Mouse (Mus musculus): ENCODE data around the gene Irf8. TPM values are rescaled to one million over a fixed set of nuclear protein-coding genes. Genes with fewer than 3 reads are reported as not detected.

Gene Irf8
- polyA plus RNA-seq (2012; rRNA removed) = 12.4 and 18.2 TPM in 2 replicates

DNA sequence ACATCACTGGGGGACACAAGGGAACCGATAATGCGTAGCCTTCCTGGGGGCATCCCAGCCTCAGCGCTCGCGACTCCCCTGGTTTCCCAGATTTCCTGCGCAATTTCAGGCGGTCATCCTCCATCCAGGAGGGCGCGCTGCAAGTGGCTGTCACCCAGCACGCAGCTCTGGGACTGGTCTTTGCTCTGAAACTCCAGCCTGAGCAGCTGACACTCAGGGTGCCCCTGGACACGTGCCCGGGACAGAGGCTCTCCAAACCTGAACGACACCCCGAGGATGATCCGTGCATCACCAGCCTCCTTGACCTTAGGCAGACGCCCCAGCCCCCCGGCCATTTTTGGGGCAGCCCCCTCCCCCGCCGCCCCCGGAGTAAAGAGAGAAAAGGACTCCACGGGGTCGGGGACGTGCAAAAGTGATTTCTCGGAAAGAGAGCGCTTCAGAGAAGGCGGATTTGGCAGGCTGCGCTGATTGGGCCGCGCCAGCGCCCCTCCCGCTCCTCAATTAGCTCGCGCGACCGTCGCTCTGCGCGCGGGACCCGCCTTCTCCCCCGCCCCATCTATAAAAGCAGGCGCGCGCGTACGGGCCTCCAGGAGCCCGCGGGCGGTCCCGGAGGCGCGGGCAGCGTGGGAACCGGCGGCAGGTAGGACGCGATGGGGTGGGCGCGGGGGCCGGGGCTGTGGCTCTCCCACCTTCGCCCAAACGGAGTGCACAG lies at the start of gene Irf8:
TSS of gene Irf8 (plus strand) at position 589 of the 712 bp plus-strand sequence.
- peak; percentile 81 for DNase-seq (ENCODE audit: low spot score)

DNA sequence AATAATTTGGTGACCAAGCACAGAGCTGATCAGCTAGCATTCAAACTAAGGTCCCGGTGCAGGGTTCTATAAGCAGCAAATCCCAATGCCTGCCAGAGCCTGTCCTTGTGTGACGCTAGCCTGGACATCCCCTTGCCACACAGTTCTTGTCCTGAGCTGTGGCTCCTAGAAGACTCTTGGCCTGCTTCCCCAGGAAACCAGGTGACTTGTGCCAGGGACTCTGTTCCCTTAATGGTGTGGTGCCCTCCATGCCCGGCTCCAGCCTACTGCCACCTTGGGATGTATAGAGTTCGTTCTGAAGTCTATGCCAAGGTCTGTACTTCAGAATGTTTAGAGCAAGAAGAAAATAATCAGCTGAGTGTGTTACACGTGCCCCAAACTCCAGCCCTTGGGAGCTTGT lies 49.6 kb upstream of the Irf8 start:
- no peak for DNase-seq (ENCODE audit: low spot score)

DNA sequence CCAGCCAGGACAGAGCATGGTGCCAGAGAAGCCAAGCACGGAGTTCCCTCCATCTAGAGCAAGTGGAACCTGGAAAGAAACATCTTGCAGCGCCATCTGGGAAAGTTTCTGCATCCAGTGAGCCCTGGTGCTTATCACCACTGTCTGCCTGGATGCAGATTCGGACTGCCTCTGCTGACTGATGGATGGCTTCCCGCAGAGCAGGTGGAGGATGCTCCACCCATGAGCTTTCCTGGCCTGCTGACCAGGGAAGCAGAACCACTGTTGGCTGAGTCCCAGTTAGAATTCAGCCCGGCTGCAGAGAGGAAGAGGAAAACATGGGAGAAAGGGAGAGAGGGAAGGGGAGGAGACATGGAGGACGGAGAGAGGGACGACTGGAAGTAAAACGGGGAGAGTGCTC lies 48.4 kb upstream of the Irf8 start:
- no peak for DNase-seq (ENCODE audit: low spot score)

DNA sequence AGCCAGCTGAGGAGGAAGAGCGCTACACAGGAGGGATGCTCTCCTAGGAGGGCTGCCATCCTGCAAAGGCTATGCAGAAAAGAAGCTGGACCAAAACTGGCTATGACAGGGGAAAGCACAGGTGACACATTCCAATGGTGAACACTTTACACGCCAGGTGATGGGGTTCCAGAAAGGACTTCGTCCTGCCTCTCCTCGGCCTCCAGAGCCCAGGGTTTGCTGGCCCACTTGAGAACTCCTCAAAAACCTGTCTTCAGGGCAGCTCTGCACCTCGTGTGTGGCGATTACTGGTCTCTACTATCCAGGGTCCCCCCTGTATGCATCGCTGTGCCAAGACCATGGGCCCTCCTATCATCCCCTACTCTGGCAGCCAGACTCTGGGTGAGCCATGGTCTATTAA lies 47.6 kb upstream of the Irf8 start:
- no peak for DNase-seq (ENCODE audit: low spot score)

DNA sequence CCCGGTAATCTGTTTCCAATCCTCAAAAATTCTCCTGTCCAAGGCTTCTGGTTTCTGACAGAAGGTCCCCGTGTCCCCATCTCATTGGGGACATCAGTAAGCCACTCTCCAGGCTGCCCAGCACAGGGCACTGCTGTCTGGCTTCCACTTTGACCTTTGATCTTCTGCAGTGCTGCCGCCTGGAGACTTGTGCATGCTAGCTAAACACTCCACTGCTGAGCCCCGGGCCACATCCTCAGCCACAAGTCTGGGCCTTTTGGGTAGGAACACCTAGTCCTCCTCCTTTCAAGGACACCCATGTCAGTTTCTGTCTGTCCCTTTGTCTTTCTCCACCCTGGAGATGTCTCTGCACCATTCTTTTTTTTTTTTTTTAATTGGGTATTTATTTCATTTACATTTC lies 43.2 kb upstream of the Irf8 start:
- no peak for DNase-seq (ENCODE audit: low spot score)

DNA sequence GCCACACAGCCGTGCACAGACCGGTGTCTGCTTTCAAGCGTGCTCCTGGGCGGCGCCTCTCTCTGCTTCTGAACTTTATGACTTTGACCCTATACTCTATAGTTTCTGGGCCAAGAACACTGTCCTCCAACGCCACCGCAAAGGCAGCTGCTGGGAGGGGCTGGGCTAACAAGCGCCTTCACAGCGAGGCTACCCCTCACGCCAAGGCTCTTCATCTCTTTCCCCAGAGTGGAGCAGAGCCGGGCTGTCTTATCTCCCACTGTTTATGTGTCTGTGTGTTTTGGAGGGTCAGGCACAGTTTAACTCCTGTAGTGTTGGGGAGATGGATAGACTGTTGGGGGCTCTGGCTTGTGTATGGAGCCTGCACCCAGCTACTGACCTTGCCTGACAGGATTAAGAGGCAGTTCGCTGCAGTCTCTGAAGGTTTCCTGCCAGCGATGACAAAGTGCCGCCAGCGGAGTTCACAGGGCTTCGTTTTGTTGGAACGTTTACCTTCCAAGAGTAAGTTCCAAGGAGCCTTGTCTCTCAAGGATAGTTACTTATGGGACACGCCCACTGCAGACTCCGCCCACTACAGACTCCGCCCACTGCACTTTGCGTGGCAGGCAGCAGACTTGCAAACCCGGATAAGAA lies 42.2 kb upstream of the Irf8 start:
- no peak for DNase-seq (ENCODE audit: low spot score)

DNA sequence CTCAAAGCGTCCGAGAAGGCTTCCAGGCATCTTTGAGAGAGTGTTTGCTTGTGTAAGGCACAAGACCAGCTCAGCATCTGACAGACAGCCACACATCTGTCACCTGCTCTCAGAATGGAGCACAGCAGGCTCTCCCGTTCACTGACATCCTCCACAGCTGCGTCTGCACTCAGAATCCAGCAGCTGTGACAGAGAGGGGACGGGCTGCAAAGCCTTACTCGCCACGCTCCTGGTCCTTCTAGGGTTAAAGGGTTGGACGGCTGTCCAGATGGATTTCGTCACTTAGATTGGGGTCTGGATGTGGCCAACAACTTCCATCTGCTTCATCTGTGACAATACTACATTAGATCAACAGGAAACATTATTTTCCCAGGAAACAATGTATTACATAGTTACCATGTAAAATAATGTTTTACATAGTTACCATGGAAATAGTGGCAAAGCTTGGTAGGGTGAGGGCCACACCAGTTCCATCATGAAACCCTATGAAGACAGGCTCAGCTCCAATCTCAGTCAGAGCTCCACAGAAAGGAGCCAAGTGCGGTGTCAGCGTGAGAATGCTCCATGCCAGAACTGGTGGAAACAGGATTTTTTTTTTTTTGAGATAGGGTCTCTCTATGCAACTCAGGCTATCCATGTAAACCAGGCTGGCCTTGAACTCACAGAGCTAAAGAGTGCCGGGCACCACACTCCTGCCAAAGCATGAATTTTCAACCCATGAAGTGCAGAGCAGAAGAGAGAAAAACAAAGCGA lies 39.6 kb upstream of the Irf8 start:
- DNase-seq (ENCODE audit: low spot score) = no peak

DNA sequence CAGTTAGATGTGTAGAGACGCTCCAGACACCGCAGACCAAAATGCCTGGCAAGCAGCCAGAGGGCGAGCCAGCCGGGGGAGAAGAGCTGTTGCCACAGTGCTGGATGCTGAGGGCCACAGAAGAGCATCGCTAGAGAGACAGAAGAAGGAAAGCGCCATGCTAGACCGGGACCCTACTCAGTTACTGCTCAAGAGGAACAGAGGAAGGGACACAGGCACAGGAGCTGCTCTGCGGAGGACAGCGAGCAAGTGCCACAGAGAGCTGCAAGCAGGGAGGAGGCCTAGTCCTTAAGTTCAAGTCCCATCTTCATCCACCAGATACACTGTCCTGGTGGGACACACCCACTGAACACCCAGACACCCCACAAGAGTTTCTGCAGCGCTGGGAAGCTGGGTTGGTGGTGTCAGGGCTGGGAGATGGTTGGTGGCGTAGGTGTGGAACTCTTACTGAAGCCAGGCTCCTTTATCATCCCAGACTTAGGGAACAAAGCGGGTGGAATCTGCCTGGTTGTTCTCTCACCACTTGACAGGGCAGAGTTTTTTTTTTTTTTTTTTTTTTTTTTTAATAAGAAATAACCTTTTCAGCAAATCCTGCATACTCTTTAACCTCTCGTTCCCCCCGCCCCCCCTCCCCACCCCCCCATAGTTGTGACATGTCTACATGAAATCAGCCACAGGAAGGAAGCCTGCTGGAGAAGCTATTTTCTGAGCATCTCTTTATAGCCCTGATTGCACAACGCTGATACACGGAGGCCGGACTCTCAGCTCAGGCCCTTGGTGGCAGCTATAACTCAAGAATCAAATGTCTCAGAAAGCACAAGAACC lies 38.8 kb upstream of the Irf8 start:
- DNase-seq (ENCODE audit: low spot score) = no peak

DNA sequence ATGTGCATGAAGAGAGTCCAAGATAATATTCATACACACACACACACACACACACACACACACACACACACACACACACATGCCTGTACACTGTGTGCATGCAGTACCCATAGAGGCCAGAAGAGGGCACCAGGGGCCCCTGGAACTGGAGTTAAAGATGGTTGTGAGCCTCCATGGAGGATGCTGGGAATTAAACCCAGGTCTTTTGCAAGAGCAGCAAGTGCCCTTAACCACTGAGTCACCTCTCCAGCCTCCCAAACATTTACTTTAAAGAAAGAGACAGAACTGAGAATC lies 38.2 kb upstream of the Irf8 start:
- DNase-seq (ENCODE audit: low spot score) = no peak

DNA sequence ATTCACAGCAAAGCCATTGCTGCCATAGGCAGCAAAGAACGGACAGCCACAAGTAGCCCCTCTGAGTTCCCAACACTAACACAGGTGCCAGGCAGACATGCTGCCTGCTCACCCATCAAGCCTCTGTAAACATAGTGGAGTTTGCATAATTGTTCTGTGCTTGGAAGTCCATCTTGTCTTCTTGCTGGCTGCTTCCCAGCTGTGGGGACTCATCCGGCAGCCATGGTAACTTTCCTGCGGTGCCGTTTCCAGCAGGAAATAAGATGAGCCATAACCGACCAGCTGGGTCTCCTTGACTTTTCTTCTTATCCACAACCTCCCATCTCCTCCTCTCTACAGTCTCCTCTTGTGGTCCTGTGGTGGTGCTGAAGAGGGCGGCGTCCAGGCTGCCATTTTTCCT lies 37.7 kb upstream of the Irf8 start:
- DNase-seq (ENCODE audit: low spot score) = no peak

DNA sequence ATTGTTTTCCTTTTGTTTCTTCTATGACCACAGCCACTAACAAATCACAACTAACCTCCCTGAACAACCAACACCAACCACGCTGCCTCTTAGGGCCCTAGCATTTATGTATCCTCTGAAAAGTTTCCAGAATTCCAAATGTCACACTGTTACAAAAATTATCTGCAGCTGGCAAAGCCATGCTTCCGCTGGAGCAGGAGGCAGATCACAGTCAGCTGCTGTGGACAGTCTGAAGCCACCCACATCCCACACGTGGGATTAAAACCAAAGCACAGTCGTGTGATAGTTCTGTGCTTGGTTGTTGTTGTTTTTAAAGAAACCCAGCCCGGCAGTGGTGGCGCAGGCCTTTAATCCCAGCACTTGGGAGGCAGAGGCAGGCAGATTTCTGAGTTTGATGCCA lies 37.1 kb upstream of the Irf8 start:
- no peak for DNase-seq (ENCODE audit: low spot score)

DNA sequence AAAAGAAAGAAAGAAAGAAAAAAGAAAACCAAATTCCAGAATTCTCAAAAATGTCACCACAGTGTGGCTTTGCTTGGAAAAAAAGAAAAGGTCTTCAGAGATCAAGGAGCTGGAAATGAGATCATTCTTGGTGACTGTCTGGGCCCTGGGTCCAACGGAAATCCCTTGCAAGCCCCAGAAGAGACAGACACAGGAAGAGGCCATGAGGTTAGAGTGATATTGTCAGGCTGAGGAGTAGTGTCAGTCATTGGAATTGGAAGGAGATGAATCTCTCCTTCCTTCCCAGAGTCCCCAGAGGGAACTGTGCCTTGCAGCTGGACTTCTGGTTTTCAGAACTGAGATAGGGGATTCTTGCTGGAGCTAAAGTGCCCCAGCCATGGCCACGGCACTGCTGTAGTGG lies 36.6 kb upstream of the Irf8 start:
- DNase-seq (ENCODE audit: low spot score) = no peak

DNA sequence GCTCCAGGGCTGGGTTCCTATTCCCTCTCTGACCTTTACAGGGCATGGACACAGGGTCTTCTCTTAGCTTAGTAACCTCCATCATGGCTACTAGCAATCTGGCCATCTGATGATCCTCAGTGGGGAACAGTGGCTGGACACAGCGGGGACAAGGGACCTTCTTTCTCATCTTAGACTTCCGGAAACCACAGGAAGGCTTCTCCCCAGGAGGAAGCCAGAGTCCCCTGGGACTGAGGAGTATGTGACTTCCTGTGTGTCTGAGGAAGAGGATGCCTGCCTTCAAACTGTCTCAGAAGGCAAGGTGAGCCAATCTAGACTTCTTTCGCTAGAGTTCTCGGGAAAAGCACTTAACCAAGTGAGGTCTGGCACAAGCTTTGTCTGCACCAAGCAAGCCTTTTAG lies 36.1 kb upstream of the Irf8 start:
- DNase-seq (ENCODE audit: low spot score) = no peak

DNA sequence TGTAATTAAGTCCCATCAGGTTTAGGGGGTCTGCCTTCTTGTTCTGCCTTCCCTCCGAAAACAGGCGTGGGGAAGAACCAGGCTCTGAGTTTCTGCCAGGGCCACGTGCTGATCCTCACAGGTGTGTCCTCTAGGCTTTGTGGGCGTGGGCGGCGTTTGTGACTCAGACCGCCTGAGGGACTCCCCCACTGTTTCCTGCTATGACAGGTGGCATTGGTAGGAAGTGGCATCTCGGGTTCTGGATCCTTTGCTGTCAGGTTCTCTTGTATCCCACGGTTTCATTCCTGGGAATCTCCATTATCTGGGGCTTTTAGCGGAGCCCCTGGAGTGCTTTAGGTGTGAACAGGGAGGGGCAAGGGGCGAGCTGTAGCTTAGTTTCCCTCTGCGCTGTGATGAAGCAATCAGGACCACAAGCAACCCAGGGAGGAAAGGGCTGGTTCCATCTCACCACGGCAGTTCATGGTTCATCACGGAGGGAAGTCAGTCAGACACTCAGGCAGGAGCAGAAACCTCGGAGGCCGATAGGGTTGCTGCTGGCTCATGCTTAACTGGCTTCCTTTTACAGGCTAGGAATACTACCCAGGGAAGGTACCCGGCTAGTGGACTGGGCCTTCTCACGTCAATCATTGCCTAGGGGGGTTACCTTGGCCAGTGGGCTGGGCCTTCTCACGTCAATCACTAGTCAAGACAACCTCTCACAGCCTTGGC lies 34.2 kb upstream of the Irf8 start:
- no peak for DNase-seq (ENCODE audit: low spot score)

DNA sequence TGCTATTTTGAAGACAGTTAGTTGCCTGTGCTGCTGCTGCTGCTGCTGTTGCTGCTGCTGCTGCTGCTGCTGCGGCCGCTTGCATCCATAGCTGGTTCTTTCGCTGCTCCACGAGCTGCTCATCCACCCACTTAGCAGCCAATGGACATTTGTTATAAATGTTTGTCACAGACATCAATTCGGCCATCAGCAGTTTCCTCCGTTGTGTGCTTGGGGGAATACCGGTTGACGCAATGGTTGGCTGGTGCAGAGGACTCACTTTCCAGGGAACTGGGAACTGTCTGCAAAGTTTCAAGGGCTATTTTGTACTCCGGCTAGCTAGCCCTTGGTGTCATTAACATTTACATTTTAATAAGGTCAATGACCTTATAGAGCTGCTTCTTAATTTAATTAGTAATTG lies 32.0 kb upstream of the Irf8 start:
- DNase-seq (ENCODE audit: low spot score) = no peak

DNA sequence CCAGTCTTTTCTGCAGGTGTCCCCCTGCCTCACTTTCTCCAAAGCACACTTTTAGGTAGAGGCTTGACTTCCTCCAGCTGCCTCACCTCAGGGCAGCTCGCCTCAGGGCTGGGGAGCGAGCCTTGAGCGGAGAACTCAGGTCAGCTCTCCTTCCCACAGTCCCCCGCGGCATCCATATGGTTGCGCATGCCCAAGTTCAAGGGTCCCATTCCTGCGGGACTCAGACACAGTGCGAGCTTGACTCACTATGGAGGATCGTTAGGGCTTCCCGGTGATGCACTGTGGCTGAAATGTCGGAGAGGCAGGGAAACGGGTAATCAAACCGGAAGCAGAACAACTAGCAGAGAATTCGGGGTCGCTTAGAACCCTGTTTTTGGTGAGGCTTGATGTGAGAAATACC lies 31.0 kb upstream of the Irf8 start:
- no peak for DNase-seq (ENCODE audit: low spot score)

DNA sequence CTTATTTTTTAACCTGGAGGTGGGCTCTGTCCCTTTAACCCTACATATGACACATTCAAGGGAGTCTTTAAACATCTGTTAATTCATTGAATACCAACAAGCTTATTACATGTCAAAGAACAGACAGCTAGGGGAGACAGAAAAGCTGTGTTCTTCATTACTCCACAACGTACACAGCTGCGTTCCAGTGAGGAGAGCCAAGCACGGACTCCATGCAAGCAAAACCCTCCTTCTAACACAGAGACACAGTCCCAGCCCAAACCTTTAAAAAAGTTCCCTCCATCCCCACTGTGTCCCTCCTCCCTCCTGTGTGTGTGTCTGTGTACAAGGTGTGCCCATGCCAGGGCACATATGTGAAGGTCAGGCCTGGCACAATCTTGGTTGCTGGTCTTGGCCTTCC lies 30.0 kb upstream of the Irf8 start:
- no peak for DNase-seq (ENCODE audit: low spot score)

DNA sequence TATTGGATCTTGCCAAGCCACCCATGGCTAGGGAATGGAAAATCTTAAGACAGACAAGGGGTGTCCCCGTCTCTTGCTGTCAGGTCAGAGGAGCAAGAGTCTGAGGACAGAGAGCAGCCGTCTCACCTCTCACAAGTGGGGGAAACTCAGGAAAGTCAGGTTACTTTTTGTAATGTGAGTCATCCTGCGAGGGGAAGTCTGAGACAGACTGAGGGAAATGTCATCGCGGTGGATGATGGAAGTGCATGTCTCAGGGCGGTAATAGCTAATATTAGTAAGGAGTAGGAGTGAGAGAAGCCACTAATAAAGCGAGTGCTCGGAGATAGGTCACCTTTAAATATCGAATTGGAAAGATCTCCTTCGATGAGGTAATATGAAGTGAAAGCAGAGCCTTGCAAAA lies 27.0 kb upstream of the Irf8 start:
- DNase-seq (ENCODE audit: low spot score) = no peak

DNA sequence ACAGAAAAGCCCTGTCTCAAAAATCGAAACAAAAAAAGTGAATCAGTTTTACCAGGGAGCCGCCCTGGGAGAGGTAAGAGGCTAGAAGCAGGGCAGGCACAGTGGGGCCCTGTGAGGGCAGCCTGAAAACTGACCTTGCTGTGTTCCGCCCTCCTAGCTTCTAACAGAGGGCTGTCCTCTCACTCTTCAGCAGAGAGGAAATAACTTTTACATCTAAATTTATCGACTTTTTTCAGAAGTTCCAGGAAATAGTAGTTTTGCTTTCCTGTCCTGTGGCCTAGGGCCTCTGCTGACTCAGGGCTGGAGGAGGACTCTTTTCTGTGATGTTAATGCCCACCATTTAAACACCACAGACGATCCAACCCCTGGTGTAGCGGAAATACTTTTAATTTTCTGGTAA lies 21.0 kb upstream of the Irf8 start:
- no peak for DNase-seq (ENCODE audit: low spot score)

DNA sequence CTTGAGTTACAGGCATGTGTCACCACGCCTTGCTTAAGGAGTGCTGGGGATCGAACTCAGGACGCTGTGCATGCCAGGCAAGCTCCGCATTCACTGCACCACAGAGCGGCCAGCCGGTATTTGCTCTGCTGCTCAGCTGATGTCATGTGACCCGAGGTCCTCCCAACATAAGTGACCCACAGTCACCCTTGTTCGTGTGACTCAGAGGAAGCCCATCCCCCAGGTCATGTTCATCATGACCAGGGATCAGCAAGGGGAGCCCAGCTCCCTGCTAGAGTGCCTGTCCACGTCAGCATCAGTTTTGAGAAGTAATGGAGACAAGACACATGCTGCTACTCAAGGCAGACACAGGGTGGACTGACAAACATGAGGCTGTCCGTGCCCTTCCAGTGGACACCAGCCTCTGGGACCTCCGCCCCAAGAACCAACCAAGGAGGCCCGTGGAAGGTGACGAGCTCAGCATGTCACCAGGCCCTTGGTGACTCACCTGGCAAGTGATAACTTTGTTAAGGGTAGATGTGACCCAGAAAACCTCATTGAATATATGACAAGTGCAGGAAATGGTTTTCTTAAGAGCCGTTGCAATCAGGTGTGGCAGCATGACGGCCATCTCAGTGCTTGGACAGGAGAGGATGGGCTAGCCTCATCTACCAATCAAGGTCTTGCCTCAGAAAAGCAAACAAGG lies 20.0 kb upstream of the Irf8 start:
- DNase-seq (ENCODE audit: low spot score) = no peak

DNA sequence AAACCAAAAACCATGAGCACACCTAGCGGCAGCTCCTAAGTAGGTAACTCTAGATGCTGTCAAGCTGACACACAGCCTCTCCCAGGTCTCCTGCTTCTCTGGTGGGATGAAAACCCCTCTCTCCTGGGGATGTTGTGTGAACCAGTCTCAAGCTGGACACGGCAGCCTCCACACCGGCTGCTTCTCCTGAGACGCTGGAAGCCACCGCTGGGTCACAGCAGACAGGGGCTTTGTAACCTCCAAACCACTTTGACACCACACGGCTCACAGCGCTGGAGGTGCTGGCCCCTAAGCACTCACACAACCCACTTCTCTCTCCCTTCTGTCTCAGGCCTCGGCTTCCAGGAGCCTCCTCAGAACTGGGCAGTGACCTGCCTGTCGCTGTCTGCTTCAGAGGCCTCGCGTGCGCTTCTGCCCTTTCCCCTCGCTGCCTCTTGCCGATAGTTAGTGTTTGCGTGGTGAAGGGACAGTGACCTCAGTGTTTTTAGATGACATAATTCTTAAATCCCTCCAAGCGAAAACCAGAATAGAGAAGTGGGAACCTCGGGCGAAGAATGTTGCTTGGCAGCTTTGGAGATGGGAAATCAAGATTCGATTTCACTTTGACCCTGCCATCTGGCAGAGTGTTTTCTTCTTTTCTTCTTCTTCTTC lies 16.4 kb upstream of the Irf8 start:
- DNase-seq (ENCODE audit: low spot score) = no peak

All from urinary bladder, adult 2 months (tissue).